Mouse (Mus musculus): ENCODE measurements around the gene Fkbpl. TPM values are rescaled to one million over a fixed set of nuclear protein-coding genes. Genes with fewer than 3 reads are reported as not detected.

Fkbpl gene
- polyA plus RNA-seq (2017; shearing (Covaris generic)), result 1 to 10 TPM; 3.7 to 7.1 TPM

GRCm38 (mm10) chr17:34644608-34645007 is at the start of gene Fkbpl:
Gene Fkbpl (plus strand): TSS chr17:34644764.

GRCm38 (mm10) chr17:34597566-34598095 is 46.9 kb upstream of the Fkbpl start, which contains the start of gene Ager:
Gene Ager (plus strand): TSS chr17:34597862.

GRCm38 (mm10) chr17:34603375-34604060 is 41.0 kb upstream of the Fkbpl start, which contains the start of gene Rnf5:
Gene Rnf5 (minus strand): TSS chr17:34603690.

GRCm38 (mm10) chr17:34604061-34604508 is 40.5 kb upstream of the Fkbpl start, which contains the start of gene Agpat1:
Gene Agpat1 (plus strand): TSS chr17:34604262.

GRCm38 (mm10) chr17:34615871-34616270 is 28.7 kb upstream of the Fkbpl start, which contains the start of gene Egfl8:
Gene Egfl8 (minus strand): TSS chr17:34615971.

GRCm38 (mm10) chr17:34627943-34628643 is 16.5 kb upstream of the Fkbpl start, which contains the start of gene Ppt2:
Gene Ppt2 (minus strand): TSS chr17:34628510.

GRCm38 (mm10) chr17:34629221-34629751 is 15.3 kb upstream of the Fkbpl start, which contains the start of gene Prrt1:
Gene Prrt1 (plus strand): TSS chr17:34629533.

GRCm38 (mm10) chr17:34646906-34647787 is 2.6 kb downstream of the Fkbpl start, which contains the start of gene Atf6b:
Gene Atf6b (plus strand): TSS chr17:34647146.

GRCm38 (mm10) chr17:34670235-34670634 is 25.7 kb downstream of the Fkbpl start, which contains the start of gene Tnxb:
Gene Tnxb (plus strand): TSS chr17:34670535.

Other genes with a start within 250 kb of the Fkbpl start
- 1 to 10 TPM in 1 of 2 experiments, under 1 TPM in 1; 0.71 to 1.6 TPM for gene BC051142, start 245.9 kb upstream of the Fkbpl start, polyA plus RNA-seq (2017; shearing (Covaris generic))
- gene Btnl4, start 167.4 kb upstream of the Fkbpl start, polyA plus RNA-seq (2017; shearing (Covaris generic)), result under 1 TPM in 1 of 2 experiments, not detected in 1; 0.99 TPM
- gene Btnl6, start 127.4 kb upstream of the Fkbpl start, polyA plus RNA-seq (2017; shearing (Covaris generic)), result under 1 TPM in 1 of 2 experiments, not detected in 1; 0.22 TPM
- gene Notch4, start 80.5 kb upstream of the Fkbpl start, polyA plus RNA-seq (2017; shearing (Covaris generic)), result 1 to 10 TPM in 1 of 2 experiments, under 1 TPM in 1; 0.71 to 1.5 TPM
- gene Gpsm3, start 55.0 kb upstream of the Fkbpl start, polyA plus RNA-seq (2017; shearing (Covaris generic)), result 100 to 1,000 TPM; 242 to 367 TPM
- 10 to 100 TPM; 15.0 to 18.2 TPM for gene Pbx2, start 53.5 kb upstream of the Fkbpl start, polyA plus RNA-seq (2017; shearing (Covaris generic))
- 1 to 10 TPM; 1.3 to 3.4 TPM for gene Ager, start 46.9 kb upstream of the Fkbpl start, polyA plus RNA-seq (2017; shearing (Covaris generic))
- 100 to 1,000 TPM in 1 of 2 experiments, 10 to 100 TPM in 1; 91.5 to 117 TPM for gene Rnf5, start 41.1 kb upstream of the Fkbpl start, polyA plus RNA-seq (2017; shearing (Covaris generic))
- 10 to 100 TPM; 21.3 to 25.3 TPM for gene Agpat1, start 40.5 kb upstream of the Fkbpl start, polyA plus RNA-seq (2017; shearing (Covaris generic))
- 1 to 10 TPM in 1 of 2 experiments, under 1 TPM in 1; 0.44 to 3.0 TPM for gene Egfl8, start 28.8 kb upstream of the Fkbpl start, polyA plus RNA-seq (2017; shearing (Covaris generic))
- gene Ppt2, start 16.3 kb upstream of the Fkbpl start, polyA plus RNA-seq (2017; shearing (Covaris generic)), result 10 to 100 TPM; 19.9 to 26.0 TPM
- 1 to 10 TPM; 6.5 to 8.5 TPM for gene Prrt1, start 15.2 kb upstream of the Fkbpl start, polyA plus RNA-seq (2017; shearing (Covaris generic))
- 10 to 100 TPM; 69.7 to 80.4 TPM for gene Atf6b, start 2.4 kb downstream of the Fkbpl start, polyA plus RNA-seq (2017; shearing (Covaris generic))
- gene Tnxb, start 25.8 kb downstream of the Fkbpl start, polyA plus RNA-seq (2017; shearing (Covaris generic)), result under 1 TPM in 1 of 2 experiments, not detected in 1; 0.09 TPM
- gene C4b, start 99.1 kb downstream of the Fkbpl start, polyA plus RNA-seq (2017; shearing (Covaris generic)), result 1 to 10 TPM in 1 of 2 experiments, under 1 TPM in 1; 0.16 to 4.8 TPM
- not detected for gene Cyp21a1, start 159.8 kb downstream of the Fkbpl start, polyA plus RNA-seq (2017; shearing (Covaris generic))
- 10 to 100 TPM; 29.4 to 36.0 TPM for gene Stk19, start 192.2 kb downstream of the Fkbpl start, polyA plus RNA-seq (2017; shearing (Covaris generic))
- gene Dxo, start 192.3 kb downstream of the Fkbpl start, polyA plus RNA-seq (2017; shearing (Covaris generic)), result 10 to 100 TPM; 63.2 to 66.7 TPM
- gene Skiv2l, start 205.4 kb downstream of the Fkbpl start, polyA plus RNA-seq (2017; shearing (Covaris generic)), result 100 to 1,000 TPM; 103 to 142 TPM
- 10 to 100 TPM; 48.2 to 64.7 TPM for gene Nelfe, start 205.6 kb downstream of the Fkbpl start, polyA plus RNA-seq (2017; shearing (Covaris generic))
- gene Cfb, start 217.8 kb downstream of the Fkbpl start, polyA plus RNA-seq (2017; shearing (Covaris generic)), result under 1 TPM; 0.40 to 0.65 TPM
- gene Zbtb12, start 234.7 kb downstream of the Fkbpl start, polyA plus RNA-seq (2017; shearing (Covaris generic)), result under 1 TPM; 0.27 to 0.39 TPM
- gene Gm20547, start 237.3 kb downstream of the Fkbpl start, polyA plus RNA-seq (2017; shearing (Covaris generic)), result not detected

Measured in inflammation-experienced regulatory T-cells (primary cell).